Mouse (Mus musculus) MEL (cell line): Measurements from ENCODE around the gene Grik5.

ENCODE experiments used
- CTCF ChIP-seq, 3 experiments: IDR thresholded peaks in 2 of 3; conservative IDR thresholded peaks in 1 of 3; 2 replicates each; pipeline ENCODE4 v1.5.1; 2011 to 2012; ENCODE audit warnings: low read length in 3 of 3, low read depth in 2 of 3, mild to moderate bottlenecking in 2 of 3, improper control_type of control experiment in 1 of 3, inconsistent platforms in 1 of 3, mixed read lengths in 1 of 3, moderate library complexity in 1 of 3; ENCODE audit not compliant: control insufficient read depth in 1 of 3, insufficient read depth in 1 of 3, poor library complexity in 1 of 3, severe bottlenecking in 1 of 3
- MAX ChIP-seq: IDR thresholded peaks from 2 replicates; pipeline ENCODE4 v1.6.1; 2011; ENCODE audit warnings: low read length, improper control_type of control experiment
- POLR2AphosphoS5 ChIP-seq: IDR thresholded peaks from 2 replicates; pipeline ENCODE4 v1.6.1; 2012; ENCODE audit warnings: low read depth, borderline replicate concordance, mild to moderate bottlenecking, inconsistent platforms, low read length, moderate library complexity, mixed read lengths

DNA sequence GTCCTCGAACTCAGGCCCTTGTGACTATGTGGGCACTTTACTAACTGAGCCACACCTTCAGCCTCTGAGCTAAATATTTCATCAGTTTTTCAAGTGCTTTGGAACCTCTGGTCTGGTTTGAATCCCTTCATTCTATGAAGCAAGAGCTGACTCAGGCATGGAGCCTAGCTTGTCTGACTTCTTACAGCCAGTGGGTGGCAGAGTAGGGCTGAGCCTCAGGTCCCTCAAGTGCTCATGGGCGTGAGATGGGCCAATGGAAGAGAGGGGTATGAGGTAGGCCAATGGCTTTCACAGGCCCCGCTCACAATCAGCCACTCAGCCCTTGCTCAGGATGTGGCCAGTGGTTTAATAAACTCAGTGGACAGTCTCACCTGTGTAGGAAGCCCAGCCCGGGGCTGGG, 27.4 kb upstream of the Grik5 start:
- no peak for TF ChIP-seq MAX
- no peak for TF ChIP-seq POLR2AphosphoS5
- TF ChIP-seq CTCF (IDR thresholded peaks at IDR 0.05 in 2 of 3, conservative IDR thresholded peaks at IDR 0.05 in 1 of 3; ENCODE audit: control insufficient read depth in 1 of 3, insufficient read depth in 1 of 3, low read depth in 2 of 3, low read length in 3 of 3, poor library complexity in 1 of 3, severe bottlenecking in 1 of 3), result peak in 2 of 3 experiments; percentile 30 to 41; a peak in 3 of 6 replicates
